Mouse (Mus musculus) limb, embryonic 15.5 days (tissue): ENCODE results near the gene Fam198a. TPM values are rescaled to one million over a fixed set of nuclear protein-coding genes. Genes with fewer than 3 reads are reported as not detected.
A peak's percentile ranks its signal among the peaks of the same experiment; 100 is the strongest.

Experiments
- ATAC-seq: fragments of 200-750 bp; cut with Nextera tagmentation; 2 replicates; pipeline ENCODE4 v1.8.0; 2017; ENCODE audit warnings: low read depth, moderate TSS enrichment; ENCODE audit not compliant: insufficient number of reproducible peaks, low FRiP score, low TSS enrichment
- H3K27ac ChIP-seq: fragments of 300-500 bp; sonication (generic); 2 replicates; pipeline ENCODE4 v1.5.1; 2015; ENCODE audit warnings: moderate library complexity, mild to moderate bottlenecking, inconsistent platforms
- H3K27me3 ChIP-seq: fragments of 300-500 bp; sonication (generic); 2 replicates; pipeline ENCODE4 v1.6.1; 2015; ENCODE audit warnings: inconsistent platforms
- H3K36me3 ChIP-seq: fragments of 300-500 bp; sonication (generic); 2 replicates; pipeline ENCODE4 v1.6.1; 2015; ENCODE audit warnings: inconsistent platforms
- H3K4me1 ChIP-seq: fragments of 300-500 bp; sonication (generic); 2 replicates; pipeline ENCODE4 v1.6.1; 2015; ENCODE audit warnings: inconsistent platforms
- H3K4me2 ChIP-seq: fragments of 300-500 bp; sonication (generic); 2 replicates; pipeline ENCODE4 v1.6.1; 2015; ENCODE audit warnings: mild to moderate bottlenecking, inconsistent platforms
- H3K4me3 ChIP-seq: fragments of 300-500 bp; sonication (generic); 2 replicates; pipeline ENCODE4 v1.5.1; 2015; ENCODE audit warnings: mild to moderate bottlenecking, inconsistent platforms
- H3K9ac ChIP-seq: fragments of 300-500 bp; sonication (generic); 2 replicates; pipeline ENCODE4 v1.6.1; 2015; ENCODE audit warnings: inconsistent platforms
- H3K9me3 ChIP-seq: fragments of 300-500 bp; sonication (generic); 2 replicates; pipeline ENCODE4 v1.6.1; 2016; ENCODE audit warnings: inconsistent platforms
- WGBS: fragments of 180-500 bp; shearing (Covaris S2); methylation state at CpG from one replicate; pipeline ENCODE4 v1.1.7; 2015; 5-methylcytosine and 5-hydroxymethylcytosine counted together
- polyA plus RNA-seq: library from polyadenylated mRNA; unstranded; fragments of >200 nt; fragmentation: Nextera tagmentation; extraction: Ambion mirVana; gene quantifications from 2 replicates; pipeline ENCODE4 v1.2.1, GENCODE M21; 2015

Fam198a gene
- polyA plus RNA-seq, 1 experiment from 2014 or later, result 7.6 TPM

DNA sequence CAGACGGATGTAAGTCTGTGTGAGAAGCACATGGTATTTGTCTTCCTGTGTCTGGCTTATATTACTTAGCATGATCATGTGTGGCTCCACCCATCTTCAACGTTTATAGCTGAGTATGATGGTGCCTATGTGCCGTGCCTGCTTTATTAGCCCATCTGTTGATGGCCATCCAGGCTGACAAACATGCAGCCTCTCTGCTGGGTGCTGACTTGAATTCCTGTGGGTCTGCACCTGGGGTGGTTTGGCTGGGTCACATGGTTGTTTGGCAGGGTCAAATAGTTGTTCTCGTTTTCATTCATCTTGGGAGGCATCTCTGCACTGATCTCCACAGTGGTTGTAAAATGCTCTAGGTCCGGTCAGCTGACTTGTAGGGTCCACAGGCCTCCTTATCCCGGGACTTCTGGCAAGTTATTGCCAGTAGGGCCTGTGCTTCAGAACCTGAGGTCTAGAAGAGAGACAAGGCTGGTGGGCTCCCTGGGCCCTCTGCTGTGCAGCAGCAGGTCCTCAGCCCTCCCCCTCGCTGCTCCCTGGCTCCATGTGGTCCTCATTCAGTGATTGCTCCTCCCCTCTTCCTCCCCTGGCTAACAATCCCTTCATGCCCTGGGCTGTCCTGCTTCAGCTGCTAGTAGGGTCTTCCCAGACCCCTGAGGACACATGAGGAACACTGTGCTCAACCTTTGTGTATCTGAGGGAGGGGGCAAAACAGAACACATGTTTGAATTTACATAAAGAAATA lies 75.2 kb downstream of the Fam198a start:
- Histone ChIP-seq H3K27ac (no peak overlapping the region), H3K4me3 (no peak overlapping the region), H3K27me3 (no peaks in the 10 kb centered on the region), H3K4me2 (no peak overlapping the region), H3K9me3 (no peaks in the 10 kb centered on the region), H3K4me1 (peaks cover 25% of the 10 kb centered on the region), H3K36me3 (no peaks in the 10 kb centered on the region), H3K9ac (no peak overlapping the region)
- ATAC-seq, result no peak
- WGBS, result 35% methylated on average over 7 of the region's 7 CpGs

DNA sequence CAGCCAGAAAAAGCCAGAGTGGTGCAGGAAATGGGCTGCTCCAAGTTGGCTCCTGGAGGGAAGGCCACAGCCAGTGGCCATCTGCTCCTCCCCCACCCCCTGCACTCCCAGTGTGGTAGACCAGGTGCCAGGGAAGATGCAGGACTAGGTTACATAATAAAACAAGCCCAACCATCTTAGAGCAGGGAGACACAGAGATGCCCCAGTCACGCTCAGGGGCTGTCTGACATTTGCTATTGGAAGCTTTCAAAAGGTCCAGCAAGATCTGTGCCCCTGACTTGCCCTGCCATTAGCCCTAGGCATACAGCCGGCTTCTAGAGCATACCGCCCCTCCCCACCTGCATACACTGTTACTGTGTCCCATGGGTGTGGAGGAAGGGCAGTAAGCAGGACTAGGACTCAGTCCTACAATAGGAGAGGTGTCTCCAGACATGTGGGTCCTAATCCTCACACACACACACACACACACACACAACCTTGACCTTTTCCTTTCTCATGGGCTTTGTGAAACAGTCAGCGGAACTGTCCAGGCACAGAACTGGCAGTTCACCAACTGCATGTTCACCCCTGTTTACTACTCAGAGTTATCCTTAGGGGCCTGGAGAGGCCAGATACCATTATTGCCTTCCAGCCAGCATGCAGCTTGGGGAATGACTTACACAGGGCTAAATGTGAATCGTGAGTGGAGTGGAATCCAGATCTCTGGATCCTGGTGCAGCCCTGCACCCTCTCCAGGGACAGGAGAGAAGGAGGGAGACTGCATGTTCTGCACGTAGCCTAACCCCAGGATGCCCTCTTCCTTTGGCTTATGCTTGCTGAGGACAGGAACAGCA lies 76.5 kb downstream of the Fam198a start:
- no peaks in the 10 kb centered on the region for H3K9me3 ChIP-seq
- no peaks in the 10 kb centered on the region for H3K27me3 ChIP-seq
- peak overlapping the region; percentile 55 for H3K27ac ChIP-seq
- no peaks in the 10 kb centered on the region for H3K36me3 ChIP-seq
- H3K9ac ChIP-seq, result no peak overlapping the region
- H3K4me1 ChIP-seq, result peaks cover 25% of the 10 kb centered on the region
- H3K4me3 ChIP-seq, result no peak overlapping the region
- WGBS, result 51% methylated on average over 6 of the region's 6 CpGs
- no peak overlapping the region for H3K4me2 ChIP-seq
- ATAC-seq, result no peak

- H3K4me3 ChIP-seq, result no peak overlapping the region
- H3K9ac ChIP-seq, result no peak overlapping the region
- H3K27ac ChIP-seq, result peak overlapping the region; percentile 55; the same call in 1 of the 2 replicates
- 63% methylated on average over 11 of the region's 11 CpGs for WGBS
- peaks cover 21% of the 10 kb centered on the region for H3K4me1 ChIP-seq
- H3K36me3 ChIP-seq, result no peaks in the 10 kb centered on the region
- H3K27me3 ChIP-seq, result no peaks in the 10 kb centered on the region
- no peak overlapping the region for H3K4me2 ChIP-seq
- no peaks in the 10 kb centered on the region for H3K9me3 ChIP-seq
- no peak for ATAC-seq
These were observed 77.3 kb downstream of the Fam198a start for GRCm38 (mm10) chr9:122027914-122028745.

DNA sequence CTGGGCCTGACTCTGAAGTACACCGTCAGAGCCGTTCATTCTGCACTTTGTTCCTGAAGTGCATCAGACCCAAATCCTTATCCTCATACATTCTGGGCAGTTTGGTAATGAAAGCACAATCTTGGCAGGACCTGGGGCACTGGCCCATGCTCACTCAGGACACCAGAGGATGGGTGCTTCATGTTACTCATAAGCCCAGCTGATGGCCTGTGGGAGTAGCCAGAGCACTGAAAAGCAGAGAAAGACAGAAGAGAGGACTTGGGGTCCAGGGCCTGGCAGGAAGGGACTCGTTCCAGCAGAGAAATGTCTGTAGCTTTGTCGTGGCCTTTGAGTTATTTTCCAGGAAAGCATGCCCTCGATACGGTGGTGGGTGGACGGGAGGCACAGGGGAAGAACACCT lies 79.0 kb downstream of the Fam198a start:
- no peak overlapping the region for H3K9ac ChIP-seq
- H3K27me3 ChIP-seq, result no peaks in the 10 kb centered on the region
- no peak overlapping the region for H3K4me2 ChIP-seq
- no peak overlapping the region for H3K4me3 ChIP-seq
- no peak for ATAC-seq
- H3K4me1 ChIP-seq, result peaks cover 20% of the 10 kb centered on the region
- H3K36me3 ChIP-seq, result no peaks in the 10 kb centered on the region
- 89% methylated on average over 7 of the region's 7 CpGs for WGBS
- H3K27ac ChIP-seq, result no peak overlapping the region
- no peaks in the 10 kb centered on the region for H3K9me3 ChIP-seq

Other genes starting within 250 kb of the Fam198a start
- 11.7 and 12.2 TPM in 2 replicates for gene Sec22c, start 245.5 kb upstream of the Fam198a start, polyA plus RNA-seq
- 117 and 119 TPM in 2 replicates for gene Ss18l2, start 240.7 kb upstream of the Fam198a start, polyA plus RNA-seq
- gene Nktr, start 231.8 kb upstream of the Fam198a start, polyA plus RNA-seq, result 68.1 and 76.9 TPM in 2 replicates
- gene Zfp651, start 191.7 kb upstream of the Fam198a start, polyA plus RNA-seq, result 16.2 and 29.6 TPM in 2 replicates
- 14.0 and 35.3 TPM in 2 replicates for gene Klhl40, start 173.4 kb upstream of the Fam198a start, polyA plus RNA-seq
- 1.4 and 5.5 TPM in 2 replicates for gene Hhatl, start 158.5 kb upstream of the Fam198a start, polyA plus RNA-seq
- 0.35 and 0.46 TPM in 2 replicates for gene Ccdc13, start 111.5 kb upstream of the Fam198a start, polyA plus RNA-seq
- 333 and 347 TPM in 2 replicates for gene Higd1a, start 92.6 kb upstream of the Fam198a start, polyA plus RNA-seq
- gene Ackr2, start 52.6 kb upstream of the Fam198a start, polyA plus RNA-seq, result 0.51 and 0.92 TPM in 2 replicates
- gene Cyp8b1, start 34.7 kb upstream of the Fam198a start, polyA plus RNA-seq, result not detected in 2 replicates
- gene Pomgnt2, start 46.1 kb downstream of the Fam198a start, polyA plus RNA-seq, result 20.5 and 20.7 TPM in 2 replicates
- gene Snrk, start 166.3 kb downstream of the Fam198a start, polyA plus RNA-seq, result 58.0 and 58.3 TPM in 2 replicates